Mouse (Mus musculus) right cerebral cortex, postnatal 4 days (tissue): Measurements from ENCODE around the gene Ormdl3.
"Not testable (repeated sequence)": the region's sequence is repeated elsewhere in the genome, so short reads cannot be mapped to it uniquely, and the experiment has no call there.

Experiments
- DNase-seq: peaks from one replicate; pipeline ENCODE4 v3.0.0-alpha.2; 2022

The Ormdl3 gene

DNA sequence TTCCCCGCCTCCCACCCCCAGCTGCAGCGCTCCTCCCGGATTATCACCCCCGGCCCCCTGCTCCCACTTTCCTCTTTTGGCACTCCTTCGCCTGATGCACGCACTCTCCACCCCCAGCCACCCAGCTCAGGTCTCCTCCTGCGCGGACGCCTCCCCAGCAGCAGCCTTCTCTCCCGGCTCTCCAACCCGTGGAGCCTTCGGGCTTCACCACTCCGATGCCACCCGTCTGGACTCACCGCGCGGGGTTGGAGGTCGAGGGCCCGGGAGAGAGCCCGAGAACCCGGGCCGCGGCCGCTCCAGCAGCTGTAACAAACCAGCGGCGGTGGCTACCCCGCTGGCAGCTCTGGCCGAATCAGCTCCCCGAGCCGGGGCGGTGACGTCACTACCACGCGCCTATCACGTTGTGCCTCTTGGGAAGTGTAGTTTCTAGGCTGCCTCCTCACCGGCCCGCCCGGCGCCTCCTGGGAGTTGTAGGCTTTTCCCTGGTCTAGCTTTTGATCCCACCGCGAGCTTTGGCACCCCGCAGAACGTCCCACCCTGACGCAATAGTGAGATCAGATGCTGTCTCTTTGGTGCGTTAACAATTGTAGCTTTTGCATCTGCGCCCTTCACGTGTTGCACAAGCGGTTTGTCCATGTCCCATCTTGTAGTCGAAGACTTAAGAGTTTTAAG is at the start of gene Ormdl3:
Gene Ormdl3, minus strand, starts transcription at position 477 of the 672 bp plus-strand sequence.
- peak; percentile 99 for DNase-seq

DNA sequence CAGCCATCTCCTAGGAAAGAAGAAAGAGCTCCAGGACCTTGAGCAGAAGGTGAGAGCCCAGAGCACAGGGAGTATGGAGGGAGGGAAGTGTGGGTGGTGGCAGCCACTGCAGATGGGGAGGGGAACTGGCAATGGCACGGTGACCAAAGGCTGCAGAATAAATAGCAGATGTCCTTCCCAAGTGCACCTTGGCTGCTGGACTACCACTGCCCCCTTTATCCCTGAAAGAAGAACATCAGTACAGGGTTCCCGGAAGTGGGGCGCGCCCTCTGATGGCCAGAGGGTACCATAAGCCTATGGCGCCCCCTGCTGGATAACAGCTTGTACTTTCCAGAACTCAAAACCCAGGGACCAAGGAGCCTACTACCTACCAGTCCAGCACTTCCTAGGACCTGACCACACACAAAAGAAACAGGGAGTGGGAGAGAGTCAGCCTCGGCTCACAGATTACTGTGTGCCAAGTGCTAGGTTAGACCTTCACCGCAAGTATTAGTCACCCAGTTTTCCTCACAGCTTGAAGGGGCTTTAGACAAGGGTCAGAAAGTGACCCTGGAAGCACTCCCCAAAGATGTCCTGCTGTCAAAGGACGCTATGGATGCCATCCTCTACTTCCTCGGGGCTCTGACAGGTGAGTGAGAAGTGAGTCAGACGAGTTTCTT is 48.3 kb upstream of the Ormdl3 start:
- peak; percentile 7 for DNase-seq

DNA sequence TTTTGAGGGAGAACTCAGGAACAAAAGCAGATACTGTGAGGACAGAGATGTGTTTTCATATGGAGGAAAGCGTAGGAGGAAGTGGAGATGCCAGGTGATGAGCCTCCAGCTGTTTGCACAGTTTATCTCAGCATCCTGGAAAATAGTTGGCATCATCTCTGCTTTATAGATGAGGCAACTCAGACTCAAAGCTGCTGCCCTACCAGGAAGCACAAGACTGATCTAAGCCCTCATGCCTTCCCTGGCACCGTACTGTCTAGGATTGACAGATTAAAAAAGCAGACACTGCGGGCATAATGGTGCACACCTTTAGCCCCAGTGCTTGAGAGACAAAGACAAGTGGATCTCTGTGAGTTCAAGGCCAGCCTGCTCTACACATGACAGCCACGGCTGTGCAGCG is 43.5 kb upstream of the Ormdl3 start:
- no peak for DNase-seq

DNA sequence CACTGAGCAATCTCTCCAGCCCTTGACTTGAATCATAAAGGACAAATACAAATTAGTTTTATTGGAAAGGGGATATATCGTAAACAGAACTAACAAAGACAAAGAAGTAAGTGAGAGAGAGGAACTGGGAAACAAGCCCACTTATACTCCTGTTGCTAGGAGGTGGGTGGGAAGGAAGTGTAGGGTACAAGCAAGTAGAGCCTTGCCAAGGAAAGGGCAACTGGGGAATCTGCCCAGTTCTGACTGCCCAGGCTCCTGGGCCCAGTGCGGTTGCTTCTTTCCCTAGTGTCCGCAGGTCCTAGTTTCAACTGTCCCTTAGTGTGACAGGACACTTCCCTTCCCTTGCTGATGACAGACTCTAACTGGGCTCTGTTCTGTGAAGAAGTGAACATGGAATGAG is 41.5 kb upstream of the Ormdl3 start:
- DNase-seq = no peak

DNA sequence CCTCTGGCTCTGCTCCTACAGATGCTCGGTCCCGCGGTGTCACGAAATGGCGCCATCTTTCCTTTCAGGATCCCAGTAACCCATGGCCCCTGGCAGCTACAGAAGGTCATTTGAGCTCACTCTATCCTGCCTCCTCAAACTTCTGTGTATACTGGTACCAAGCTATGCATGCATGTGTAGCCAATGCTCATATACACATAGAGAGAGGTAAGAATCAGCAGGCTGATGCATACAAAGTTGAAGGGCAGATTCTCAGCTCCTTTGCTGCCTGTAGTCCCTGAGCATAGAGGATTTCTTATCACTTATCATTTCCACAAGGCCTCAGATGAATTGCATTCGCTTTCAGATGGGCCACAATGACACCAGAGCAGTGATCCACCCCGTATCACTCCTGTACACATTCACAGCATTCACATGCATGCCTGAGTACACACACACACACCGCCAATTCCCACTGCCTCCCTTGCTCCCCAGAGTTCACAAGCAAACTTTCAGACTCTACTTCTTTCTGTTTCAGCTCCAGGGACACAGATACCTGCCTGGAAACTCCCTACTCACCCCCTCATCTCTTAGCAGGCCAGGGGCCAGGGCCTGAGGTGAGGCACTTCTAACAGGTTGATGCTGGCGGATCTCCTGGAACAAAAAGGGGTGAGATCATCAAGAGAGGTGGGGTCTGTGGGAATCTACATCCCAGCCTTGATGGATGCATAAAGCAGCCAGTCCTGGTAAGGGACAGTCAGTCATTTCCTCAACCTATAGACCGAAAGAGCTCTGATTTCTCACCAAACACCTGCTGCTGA is 38.6 kb upstream of the Ormdl3 start, which contains the start of the genes Gm12355 and Gsdma3:
Gene Gm12355, minus strand, starts transcription at position 51 of the 800 bp plus-strand sequence.
Gene Gsdma3, plus strand, starts transcription at position 750 of the 800 bp plus-strand sequence.
- DNase-seq = no peak

DNA sequence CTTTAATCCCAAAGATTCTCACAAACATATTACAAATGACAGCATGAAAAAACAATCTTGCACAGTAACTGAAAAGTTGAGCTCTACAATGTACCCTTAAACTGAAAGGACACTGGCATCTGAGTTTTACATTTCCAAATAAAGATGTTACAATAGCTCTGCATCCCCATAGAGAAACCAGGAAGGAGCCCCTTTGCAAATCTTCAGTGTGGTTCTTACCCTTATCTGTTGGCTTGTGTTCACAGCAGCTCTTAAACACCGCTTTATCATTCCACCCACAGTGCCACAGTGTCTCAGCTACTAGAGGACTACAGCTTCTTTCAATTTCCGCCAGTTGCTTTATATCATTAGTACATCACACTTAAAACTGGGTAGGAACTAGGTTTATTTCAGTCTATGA is 37.2 kb upstream of the Ormdl3 start:
- DNase-seq = not testable (repeated sequence)

DNA sequence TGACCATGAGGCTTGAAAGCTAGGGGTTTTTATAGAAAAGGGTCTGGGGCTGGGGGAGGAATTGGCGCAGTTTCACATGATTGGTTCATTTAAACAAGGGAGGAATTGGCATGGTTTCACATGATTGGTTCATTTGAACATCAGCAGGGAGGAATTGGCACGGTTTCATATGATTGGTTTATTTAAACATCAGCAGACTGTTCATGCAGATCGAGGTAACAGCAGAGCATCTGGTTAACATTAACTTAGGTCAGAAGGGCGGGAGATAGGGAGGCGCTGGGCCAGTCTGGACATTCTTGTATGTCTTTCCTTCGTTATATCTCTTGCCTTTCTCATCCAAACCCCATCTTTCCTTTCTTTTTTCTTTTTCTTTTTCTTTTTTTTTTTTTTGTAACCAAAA is 36.8 kb upstream of the Ormdl3 start:
- not testable (repeated sequence) for DNase-seq

DNA sequence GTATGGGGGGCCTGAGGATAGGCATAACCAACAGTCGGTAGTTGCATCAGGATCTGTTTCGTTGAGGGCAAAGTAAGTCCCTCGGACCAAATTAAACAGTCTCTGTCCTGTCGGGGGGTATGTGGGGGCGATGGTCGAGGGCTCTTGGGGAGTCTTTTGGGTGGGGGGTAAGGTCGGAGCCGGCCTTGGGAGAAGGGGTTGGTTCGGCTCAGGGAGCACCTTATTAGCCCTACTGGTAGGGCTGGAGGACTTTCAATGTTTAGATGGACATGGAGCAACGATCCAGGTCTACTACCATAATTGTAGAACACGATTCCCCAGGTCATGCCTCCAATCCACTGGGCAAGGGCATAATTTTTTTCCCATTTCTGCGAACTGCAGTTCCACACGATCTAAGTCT is 33.6 kb upstream of the Ormdl3 start:
- no peak for DNase-seq

DNA sequence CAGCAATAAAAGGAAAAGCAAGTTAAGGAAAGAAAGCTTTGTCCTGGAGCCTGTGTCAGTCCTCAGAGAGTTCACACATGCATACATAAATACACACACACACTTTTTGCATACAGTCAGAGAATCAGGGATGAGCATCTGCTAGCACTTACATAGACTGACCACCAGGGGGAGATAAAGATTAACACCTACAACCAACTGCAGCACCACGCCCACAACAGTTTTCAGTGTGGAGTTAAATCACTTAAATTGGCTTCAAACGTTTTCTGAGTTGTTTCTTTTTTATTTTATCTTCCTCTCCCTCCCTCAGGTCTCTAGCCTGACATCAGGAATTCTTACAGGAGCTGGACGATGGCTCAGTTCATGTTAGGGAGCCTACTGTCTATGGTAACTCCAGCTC is 19.6 kb upstream of the Ormdl3 start:
- DNase-seq = no peak

DNA sequence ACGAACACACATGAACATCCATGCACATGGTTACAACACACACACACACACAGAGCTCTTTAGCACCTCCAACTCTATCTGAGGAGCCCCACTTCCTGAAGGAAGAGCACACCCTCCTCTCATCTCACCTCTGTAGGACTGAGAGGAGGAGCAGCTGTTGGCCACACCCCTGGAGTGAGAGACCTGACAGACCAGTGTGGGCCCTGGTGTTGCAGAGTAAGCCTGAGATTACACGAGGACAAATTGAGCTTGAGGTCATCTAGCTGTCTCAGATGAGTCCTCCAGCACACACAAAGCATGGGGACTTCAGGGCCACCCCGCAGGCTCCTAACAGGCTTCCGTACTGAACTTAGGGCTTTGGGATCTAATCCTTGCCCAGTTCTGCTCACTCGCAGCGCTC is 17.7 kb upstream of the Ormdl3 start:
- not testable (repeated sequence) for DNase-seq

DNA sequence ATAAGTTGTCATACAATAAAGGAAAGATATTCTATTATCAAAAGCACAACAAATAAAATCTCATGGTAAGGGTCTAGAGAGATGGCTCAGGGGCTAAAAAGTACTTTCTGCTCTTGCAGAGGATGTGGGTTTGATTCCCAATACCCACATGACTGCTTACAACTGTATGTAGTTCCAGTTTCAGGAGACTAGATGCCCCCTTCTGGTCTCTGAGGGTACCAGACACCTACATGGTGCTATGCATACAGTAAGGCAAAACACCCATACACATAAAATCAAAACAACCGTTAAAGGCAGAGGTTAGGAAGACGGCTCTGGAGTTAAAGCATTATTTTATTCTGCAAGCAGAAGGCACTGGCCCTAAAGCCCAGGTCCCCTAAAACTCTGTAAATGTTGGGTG is 16.8 kb upstream of the Ormdl3 start:
- no peak for DNase-seq

DNA sequence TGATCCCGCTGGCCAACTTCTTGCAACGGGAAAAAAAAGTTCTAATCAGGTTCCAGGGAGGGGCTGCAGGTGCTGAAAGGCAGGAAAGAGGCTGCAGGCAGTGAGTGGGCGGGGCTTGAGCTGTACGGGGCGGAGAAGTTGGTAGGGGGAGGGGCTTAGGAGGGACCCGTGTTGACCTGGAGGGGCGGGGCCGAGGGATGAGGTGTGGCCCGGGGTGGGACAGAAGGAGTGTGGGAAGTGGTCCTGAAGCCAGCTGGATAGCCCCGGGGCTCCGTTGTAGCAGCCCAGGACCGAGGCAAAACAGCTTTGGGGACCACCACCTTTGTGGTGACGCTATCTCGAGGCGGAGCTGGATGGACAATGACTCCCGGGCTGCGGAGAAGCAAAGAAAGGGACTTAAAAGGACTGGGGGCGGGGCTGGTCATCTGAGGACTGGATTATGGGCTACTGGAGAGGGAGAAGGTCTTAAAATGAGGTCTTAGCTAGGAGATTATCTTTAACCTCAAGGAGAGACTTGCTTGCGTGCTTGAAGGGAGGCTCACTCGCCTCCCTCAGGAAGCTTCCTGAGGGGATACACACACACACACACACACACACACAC is 15.0 kb upstream of the Ormdl3 start:
- DNase-seq = no peak

DNA sequence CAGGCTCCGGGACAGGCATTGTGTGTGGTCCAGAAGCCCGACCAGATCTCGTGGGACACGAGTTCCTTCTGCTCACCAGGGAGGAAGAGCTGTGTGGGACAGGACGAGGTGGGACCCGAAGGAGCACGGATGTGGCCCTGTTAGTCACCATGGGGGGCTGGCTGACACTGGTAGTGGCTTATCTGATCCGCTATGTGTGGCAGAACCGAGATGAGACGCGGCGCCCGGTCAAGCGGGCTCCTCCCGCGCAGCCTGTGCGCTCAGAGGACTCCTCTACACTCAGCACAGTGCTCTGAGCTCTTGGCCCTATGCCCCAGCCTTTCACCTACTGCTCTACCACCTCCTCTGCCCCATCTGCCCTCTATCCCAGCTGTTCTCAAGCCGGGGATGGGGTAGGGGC is 12.1 kb upstream of the Ormdl3 start:
- no peak for DNase-seq

DNA sequence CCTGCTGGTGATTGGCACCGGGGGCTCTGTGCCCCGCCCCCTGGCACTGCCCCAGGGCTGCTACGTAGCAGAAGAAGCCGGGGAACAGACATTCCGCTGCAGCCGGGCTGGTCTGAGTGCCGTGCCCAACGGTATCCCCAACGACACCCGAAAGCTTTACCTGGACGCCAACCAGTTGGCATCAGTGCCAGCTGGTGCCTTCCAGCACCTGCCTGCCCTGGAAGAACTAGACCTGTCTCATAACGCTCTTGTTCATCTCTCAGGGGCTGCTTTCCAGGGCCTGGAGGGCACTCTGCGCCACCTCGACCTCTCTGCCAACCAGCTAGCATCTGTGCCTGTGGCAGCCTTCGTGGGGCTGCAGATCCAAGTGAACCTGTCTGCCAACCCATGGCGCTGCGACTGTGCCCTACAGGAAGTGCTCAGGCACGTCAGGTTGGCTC is 11.7 kb upstream of the Ormdl3 start:
- no peak for DNase-seq

DNA sequence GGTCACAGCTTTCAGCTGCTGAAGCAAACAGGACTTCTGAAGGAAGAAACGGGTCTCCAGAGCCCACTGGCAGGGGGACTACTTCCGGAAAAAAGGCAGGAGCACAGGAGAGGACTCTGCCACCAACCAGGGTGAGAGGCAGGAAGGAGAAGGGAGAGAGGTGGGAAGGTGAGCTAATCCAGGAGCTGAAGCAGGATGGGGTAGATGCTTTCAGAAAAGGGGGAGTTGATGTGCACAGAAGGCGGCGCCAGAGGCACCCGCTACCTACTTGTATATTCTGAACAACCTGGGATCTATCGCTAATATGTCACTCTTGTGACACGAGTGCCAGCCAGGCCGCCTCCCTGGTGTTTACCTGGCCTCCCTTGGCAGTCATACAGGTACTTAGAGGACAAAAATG is 10.8 kb upstream of the Ormdl3 start, which contains the start of gene Lrrc3c:
Gene Lrrc3c, plus strand, starts transcription at position 301 of the 400 bp plus-strand sequence.
- no peak for DNase-seq

DNA sequence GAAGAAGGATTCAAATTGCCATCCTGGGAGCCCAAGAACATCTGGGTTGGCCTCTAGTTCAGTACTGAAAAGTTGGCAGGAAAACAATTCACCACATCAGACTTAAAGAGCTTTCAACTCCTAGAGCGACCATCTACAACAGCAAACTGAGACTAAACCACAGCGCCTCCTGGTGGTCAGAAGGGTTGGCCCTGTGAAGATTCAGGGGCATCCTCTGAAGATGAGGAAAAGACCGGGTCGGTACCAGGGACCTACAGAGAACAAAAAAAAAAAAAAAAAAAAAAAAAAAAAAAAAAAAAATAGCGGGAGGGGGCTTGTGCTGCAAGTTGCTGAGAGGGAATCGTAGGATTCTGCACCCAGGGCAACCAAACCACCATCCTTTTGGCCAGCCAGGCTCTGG is 10.2 kb upstream of the Ormdl3 start:
- peak; percentile 57 for DNase-seq

DNA sequence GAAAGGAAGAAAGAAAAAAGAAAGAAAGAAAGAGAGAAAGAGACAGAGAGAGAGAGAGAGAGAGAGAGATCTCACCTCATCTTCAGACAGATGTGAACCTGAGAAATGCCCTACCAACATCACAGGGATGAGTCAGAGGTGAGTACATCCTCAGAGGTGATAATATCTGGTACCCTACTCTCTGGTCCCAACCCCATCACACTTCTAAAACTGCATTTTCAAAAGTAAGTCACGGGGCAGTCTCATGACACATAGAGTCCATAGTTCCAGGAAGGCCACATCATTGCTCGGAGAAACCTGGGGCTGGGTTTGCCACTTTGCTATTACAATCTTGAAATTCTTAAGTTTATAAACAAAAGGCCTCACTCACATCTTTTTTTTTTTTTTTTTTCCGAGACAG is 8.8 kb upstream of the Ormdl3 start:
- no peak for DNase-seq

DNA sequence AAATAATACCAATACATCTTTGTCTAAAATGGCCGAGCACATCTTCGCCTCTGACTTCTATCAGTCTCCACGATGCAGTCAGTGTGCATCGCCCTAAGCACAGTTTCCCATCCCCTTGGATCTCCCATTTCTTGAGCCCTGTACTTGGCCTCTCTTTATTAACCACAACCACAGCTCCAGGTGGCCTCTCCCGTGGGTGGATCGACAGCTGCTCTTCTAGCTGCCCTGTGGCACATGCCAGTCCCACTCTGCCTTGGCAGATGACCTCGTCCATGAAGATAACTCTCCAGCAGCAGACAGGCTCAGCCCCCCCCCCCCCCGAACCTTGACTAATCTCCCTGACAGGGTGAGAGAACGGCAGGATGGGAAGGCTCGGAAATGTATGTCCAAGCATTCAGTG is 8.3 kb upstream of the Ormdl3 start:
- no peak for DNase-seq

DNA sequence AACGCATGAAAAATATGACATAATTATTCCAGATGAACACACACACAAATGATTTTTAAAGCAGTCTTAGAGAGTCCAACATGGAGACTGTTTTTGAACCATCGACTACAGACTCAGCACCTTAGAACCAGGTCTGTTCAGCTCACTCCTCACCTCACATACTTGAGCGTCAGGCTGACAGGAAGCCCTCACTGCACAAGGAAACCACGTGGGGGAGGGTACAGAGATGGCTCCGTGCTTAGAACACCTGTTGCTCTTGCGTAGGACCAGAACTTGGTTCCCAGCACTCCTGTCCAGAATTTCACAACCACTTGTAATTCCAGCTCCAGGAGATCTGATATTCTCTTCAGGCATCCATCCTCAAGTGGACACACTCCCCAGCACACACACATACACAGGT is 7.9 kb upstream of the Ormdl3 start:
- no peak for DNase-seq

DNA sequence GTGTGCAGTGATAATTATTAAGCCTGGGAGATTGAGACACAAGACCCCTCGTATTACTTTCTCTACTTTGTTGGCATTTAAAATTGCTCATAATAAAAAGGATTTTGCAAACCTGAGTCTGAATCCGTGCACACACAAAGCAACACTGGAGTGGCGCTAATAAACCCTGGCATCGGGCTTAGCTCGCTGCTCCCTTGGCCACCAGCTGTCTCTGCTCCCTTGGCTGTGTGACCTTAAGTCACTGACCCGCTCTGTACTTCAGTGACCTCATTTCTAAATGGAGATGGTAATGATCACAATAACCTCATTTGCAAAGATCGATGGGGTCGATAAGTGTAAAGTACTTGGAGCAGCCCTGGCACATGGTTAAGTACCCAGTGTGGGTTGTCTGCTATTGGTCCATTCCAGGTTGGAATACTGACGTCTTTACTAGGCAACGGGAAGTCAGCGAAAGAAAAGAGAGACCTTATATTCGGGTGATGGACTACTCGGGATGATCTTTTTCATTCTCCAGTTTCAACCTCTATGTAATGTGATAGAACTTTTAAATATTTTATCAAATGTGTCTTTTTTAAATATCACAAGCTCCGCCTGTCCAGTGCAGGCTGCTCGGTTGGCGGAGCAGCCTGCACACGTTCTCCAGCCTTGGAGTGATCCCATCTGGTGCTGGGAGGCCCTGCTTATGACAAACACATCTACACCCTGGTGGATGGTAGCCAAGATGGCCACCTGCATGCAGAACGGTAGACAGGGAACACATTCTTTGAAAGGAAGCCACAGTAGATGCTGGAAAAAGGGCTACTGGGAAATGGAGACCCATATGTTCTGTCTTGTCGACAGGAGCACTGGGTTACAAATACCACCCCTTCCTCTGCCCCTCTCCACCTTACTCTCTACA is 3.6 kb upstream of the Ormdl3 start:
- no peak for DNase-seq

DNA sequence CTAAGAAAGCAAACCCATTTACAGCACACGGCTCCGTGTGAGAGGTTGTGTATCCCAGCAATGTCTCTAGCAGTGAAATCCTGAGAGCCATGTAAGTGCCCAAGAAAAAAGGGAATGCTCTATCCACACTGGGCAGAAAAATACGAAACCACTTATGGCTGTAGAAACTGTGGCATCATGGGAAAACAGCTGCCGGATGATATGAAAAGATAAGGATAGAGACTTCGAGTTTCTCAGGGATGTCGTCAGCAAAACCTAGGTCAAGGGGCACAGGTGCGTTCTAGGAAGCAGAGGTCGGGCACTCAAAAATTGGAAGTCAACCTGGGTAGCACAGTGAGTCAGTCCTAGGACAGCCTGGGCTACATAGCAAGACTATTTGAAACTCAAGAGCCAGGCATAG is 2.1 kb upstream of the Ormdl3 start:
- DNase-seq = no peak

DNA sequence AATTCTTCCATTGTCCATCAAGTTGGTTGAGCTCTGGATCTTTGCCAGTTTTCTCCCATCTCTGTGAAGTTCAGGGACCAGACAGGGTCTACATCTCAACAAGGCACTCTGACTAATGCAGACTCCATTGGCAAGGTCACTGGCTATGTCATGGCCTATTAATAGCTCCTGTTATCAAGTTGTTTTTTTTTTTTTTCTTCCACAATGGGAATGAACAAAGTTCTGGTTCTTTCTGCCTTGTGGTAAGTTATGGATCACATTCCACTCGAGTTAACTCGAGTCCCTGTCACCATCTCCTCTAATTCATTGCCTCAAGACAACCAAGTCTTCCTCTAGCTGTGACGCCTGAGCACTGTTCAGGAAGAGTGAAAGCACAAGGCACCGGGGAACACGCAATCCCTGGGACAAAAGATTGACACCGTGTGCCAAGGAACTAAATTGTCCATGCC is 1.7 kb upstream of the Ormdl3 start:
- DNase-seq = no peak
